Mouse (Mus musculus) bone marrow macrophage, adult 2 months (primary cell): ENCODE data around the gene Slx1b.

Experiments
- CTCF ChIP-seq: IDR thresholded peaks from 2 replicates; pipeline ENCODE4 v1.5.1; 2012; ENCODE audit warnings: low read depth, mild to moderate bottlenecking, low read length, moderate library complexity
- POLR2A ChIP-seq: IDR thresholded peaks from 2 replicates; pipeline ENCODE4 v1.6.1; 2012; ENCODE audit warnings: mild to moderate bottlenecking, low read depth, low read length, borderline replicate concordance

- TF ChIP-seq POLR2A (no peak), CTCF (no peak)
Measured at GRCm38 (mm10) chr7:126708175-126708952, 12.8 kb upstream of the Slx1b start.
